Mouse (Mus musculus): ENCODE measurements around the gene Thumpd3.

DNA sequence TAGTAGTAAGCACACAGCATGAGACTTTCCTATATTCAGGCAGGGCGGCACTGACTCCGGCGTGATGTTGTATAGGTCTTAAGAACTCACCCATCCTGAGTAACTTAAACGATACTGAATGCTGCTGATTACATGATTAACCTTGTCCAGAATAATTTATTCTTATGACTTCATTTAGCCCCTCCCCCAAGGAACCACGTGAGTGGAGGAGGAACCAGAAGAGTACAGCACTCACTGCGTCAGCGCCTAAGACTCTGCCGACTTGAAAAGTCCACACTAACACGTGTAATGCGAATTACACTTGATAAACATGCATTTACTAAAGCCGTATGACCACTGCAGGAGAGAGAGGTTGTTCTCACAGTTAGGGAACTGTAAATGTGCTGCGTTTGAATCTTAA, 44.3 kb upstream of the Thumpd3 start:
- TF ChIP-seq MAFK (IDR thresholded peaks at IDR 0.05; ENCODE audit: insufficient read depth, low read depth, low read length) (no peak), CHD2 (IDR thresholded peaks at IDR 0.05; ENCODE audit: low read depth, low read length) (no peak)
